Mouse (Mus musculus) CH12.LX (cell line): ENCODE results near the gene Fam222a. TPM values are rescaled to one million over a fixed set of nuclear protein-coding genes. Genes with fewer than 3 reads are reported as not detected.
A peak's percentile ranks its signal among the peaks of the same experiment; 100 is the strongest.

Experiments
- DNase-seq: peaks from one replicate; pipeline ENCODE4 v3.0.0-alpha.2; 2013; ENCODE audit errors: extremely low read depth
- H3K27ac ChIP-seq: 2 replicates; pipeline ENCODE4 v1.5.1; 2012; ENCODE audit warnings: low read depth, mild to moderate bottlenecking, control low read depth, moderate library complexity; ENCODE audit not compliant: insufficient read depth
- H3K27me3 ChIP-seq: replicated peaks from 2 replicates; pipeline ENCODE3; 2012; ENCODE audit warnings: inconsistent platforms
- H3K36me3 ChIP-seq, 2 experiments: replicated peaks in 1 of 2; 2 replicates each; pipeline versions ENCODE3 to v1.6.1; 2012; ENCODE audit warnings: inconsistent platforms in 1 of 2, low read length in 1 of 2, mild to moderate bottlenecking in 1 of 2, mixed read lengths in 1 of 2, moderate library complexity in 1 of 2; ENCODE audit not compliant: control insufficient read depth in 1 of 2, insufficient read depth in 1 of 2
- H3K4me1 ChIP-seq, 2 experiments: 2 replicates each; pipeline ENCODE4 v1.6.1; 2012; ENCODE audit warnings: inconsistent platforms in 1 of 2, moderate library complexity in 1 of 2; ENCODE audit not compliant: insufficient read depth in 2 of 2, control insufficient read depth in 1 of 2
- H3K4me2 ChIP-seq: 2 replicates; pipeline ENCODE4 v1.6.1; 2012; ENCODE audit warnings: low read depth, mild to moderate bottlenecking, control low read depth; ENCODE audit not compliant: poor library complexity, insufficient read depth, severe bottlenecking
- H3K4me3 ChIP-seq, 3 experiments: fragments of 150-350 bp in 1 of 3; sonication (generic) in 1 of 3; replicated peaks in 1 of 3; 2 replicates each; pipeline versions ENCODE3 to v1.5.1; 2011 to 2012; ENCODE audit warnings: low read depth in 2 of 3, low read length in 2 of 3, mild to moderate bottlenecking in 2 of 3, moderate library complexity in 2 of 3, control low read depth in 1 of 3, improper control_type of control experiment in 1 of 3, inconsistent platforms in 1 of 3, mixed read lengths in 1 of 3; ENCODE audit not compliant: poor library complexity in 1 of 3
- H3K79me2 ChIP-seq: replicated peaks from 2 replicates; pipeline ENCODE4 v1.6.1; 2012; ENCODE audit warnings: mild to moderate bottlenecking, moderate library complexity; ENCODE audit not compliant: control insufficient read depth, poor library complexity, insufficient read depth, severe bottlenecking; ENCODE audit errors: extremely low read depth
- H3K9ac ChIP-seq: 2 replicates; pipeline ENCODE4 v1.6.1; 2012; ENCODE audit warnings: low read depth, mild to moderate bottlenecking, control low read depth, moderate library complexity; ENCODE audit not compliant: insufficient read depth
- H3K9me3 ChIP-seq: replicated peaks from 2 replicates; pipeline ENCODE3; 2012; ENCODE audit warnings: low read length, inconsistent platforms, mixed read lengths
- BHLHE40 ChIP-seq: IDR thresholded peaks from 2 replicates; pipeline ENCODE4 v1.6.1; 2011; ENCODE audit warnings: mild to moderate bottlenecking, low read depth, low read length, improper control_type of control experiment
- CHD1 ChIP-seq: IDR thresholded peaks from 2 replicates; pipeline ENCODE4 v1.6.1; 2012; ENCODE audit warnings: low read depth, low read length, improper control_type of control experiment, inconsistent platforms
- CTCF ChIP-seq, 2 experiments: IDR thresholded peaks in 1 of 2; conservative IDR thresholded peaks in 1 of 2; 2 replicates each; pipeline ENCODE4 v1.5.1; 2011 to 2012; ENCODE audit warnings: low read depth in 2 of 2, low read length in 2 of 2, improper control_type of control experiment in 1 of 2, inconsistent platforms in 1 of 2, mild to moderate bottlenecking in 1 of 2, moderate library complexity in 1 of 2
- E2F4 ChIP-seq: IDR thresholded peaks from 2 replicates; pipeline ENCODE4 v1.6.1; 2011; ENCODE audit warnings: low read depth, low read length, improper control_type of control experiment; ENCODE audit not compliant: insufficient replicate concordance
- EP300 ChIP-seq: IDR thresholded peaks from 2 replicates; pipeline ENCODE4 v1.6.1; 2011; ENCODE audit warnings: low read length, improper control_type of control experiment
- ETS1 ChIP-seq: conservative IDR thresholded peaks from 2 replicates; pipeline ENCODE4 v1.6.1; 2012; ENCODE audit warnings: low read depth, mild to moderate bottlenecking, inconsistent platforms, low read length, improper control_type of control experiment, moderate library complexity
- JUN ChIP-seq: IDR thresholded peaks from 2 replicates; pipeline ENCODE4 v1.6.1; 2011; ENCODE audit warnings: low read depth, mild to moderate bottlenecking, low read length, improper control_type of control experiment, moderate library complexity; ENCODE audit not compliant: insufficient read depth
- JUND ChIP-seq: conservative IDR thresholded peaks from 2 replicates; pipeline ENCODE4 v1.6.1; 2011; ENCODE audit warnings: low read depth, low read length, improper control_type of control experiment
- MAFK ChIP-seq: IDR thresholded peaks from 2 replicates; pipeline ENCODE4 v1.6.1; 2011; ENCODE audit warnings: low read length, improper control_type of control experiment; ENCODE audit not compliant: insufficient replicate concordance
- MAZ ChIP-seq: IDR thresholded peaks from 2 replicates; pipeline ENCODE4 v1.6.1; 2012; ENCODE audit warnings: low read depth, mild to moderate bottlenecking, inconsistent platforms, low read length, improper control_type of control experiment, moderate library complexity
- MXI1 ChIP-seq: IDR thresholded peaks from 2 replicates; pipeline ENCODE4 v1.6.1; 2011; ENCODE audit warnings: mild to moderate bottlenecking, low read depth, low read length, improper control_type of control experiment
- MYC ChIP-seq: IDR thresholded peaks from 2 replicates; pipeline ENCODE4 v1.6.1; 2011; ENCODE audit warnings: low read depth, mild to moderate bottlenecking, improper control_type of control experiment, low read length
- NELFE ChIP-seq: IDR thresholded peaks from 2 replicates; pipeline ENCODE4 v1.6.1; 2011; ENCODE audit warnings: low read depth, low read length, improper control_type of control experiment
- PAX5 ChIP-seq: IDR thresholded peaks from 2 replicates; pipeline ENCODE4 v1.6.1; 2012; ENCODE audit warnings: low read length, inconsistent platforms, mixed read lengths
- SIN3A ChIP-seq: IDR thresholded peaks from 2 replicates; pipeline ENCODE4 v1.6.1; 2012; ENCODE audit warnings: low read length, improper control_type of control experiment, inconsistent platforms
- TCF12 ChIP-seq: IDR thresholded peaks from 2 replicates; pipeline ENCODE4 v1.6.1; 2014; ENCODE audit warnings: low read depth, mild to moderate bottlenecking, inconsistent platforms, low read length, improper control_type of control experiment
- UBTF ChIP-seq: IDR thresholded peaks from 2 replicates; pipeline ENCODE4 v1.6.1; 2012; ENCODE audit warnings: low read depth, mild to moderate bottlenecking, inconsistent platforms, low read length, improper control_type of control experiment, moderate library complexity
- USF2 ChIP-seq: conservative IDR thresholded peaks from 2 replicates; pipeline ENCODE4 v1.6.1; 2011; ENCODE audit warnings: low read depth, low read length, improper control_type of control experiment
- ZC3H11A ChIP-seq: IDR thresholded peaks from 2 replicates; pipeline ENCODE4 v1.6.1; 2012; ENCODE audit warnings: low read depth, mild to moderate bottlenecking, inconsistent platforms, low read length, improper control_type of control experiment
- ZKSCAN1 ChIP-seq: IDR thresholded peaks from 2 replicates; pipeline ENCODE4 v1.6.1; 2012; ENCODE audit warnings: low read depth, inconsistent platforms, low read length, improper control_type of control experiment, borderline replicate concordance
- ZMIZ1 ChIP-seq: IDR thresholded peaks from 2 replicates; pipeline ENCODE4 v1.6.1; 2012; ENCODE audit warnings: low read depth, mild to moderate bottlenecking, inconsistent platforms, low read length, improper control_type of control experiment
- dilution Hi-C: fragments of 300-500 bp; cut with MboI; formaldehyde crosslinking; loops from 2 replicates; pipeline ENCODE4 v1.14.3; 2020; ENCODE audit warnings: low sequenced_read_pairs; ENCODE audit not compliant: extremely low pct_unique_long_range_greater_than_20kb, extremely low pct_ligation_motif_present
- in situ Hi-C: fragments of 300-500 bp; cut with MboI; formaldehyde crosslinking; loops from 3 replicates; pipeline ENCODE4 v1.14.3; 2019; ENCODE audit warnings: low sequenced_read_pairs, low pct_ligation_motif_present, low pct_unique_long_range_greater_than_20kb, mixed read lengths
- polyA plus RNA-seq: library from polyadenylated mRNA; unstranded; fragments of >175 nt; gene quantifications from 2 replicates; pipeline ENCODE4 v1.2.1, GENCODE M21; 2012; ENCODE audit warnings: low read depth; ENCODE audit not compliant: insufficient read length
- total RNA-seq, 2 experiments: library from RNA; depleted of rRNA; stranded (reverse); fragments of 300-350 nt in 1 of 2; fragments of >200 nt in 1 of 2; gene quantifications; 2 replicates each; pipeline ENCODE4 v1.2.3; 2012 to 2014

Gene Fam222a
- total and polyA plus RNA-seq, 3 experiments: 0.13 TPM; not detected in 2

- TF ChIP-seq BHLHE40 (0 out of 2 replicates have a peak, but pooled peaks have one; percentile 3), USF2 (no peak), SIN3A (no peak), UBTF (no peak)
Observed at GRCm38 (mm10) chr5:114530337-114530736, 37.5 kb upstream of the Fam222a start.

DNA sequence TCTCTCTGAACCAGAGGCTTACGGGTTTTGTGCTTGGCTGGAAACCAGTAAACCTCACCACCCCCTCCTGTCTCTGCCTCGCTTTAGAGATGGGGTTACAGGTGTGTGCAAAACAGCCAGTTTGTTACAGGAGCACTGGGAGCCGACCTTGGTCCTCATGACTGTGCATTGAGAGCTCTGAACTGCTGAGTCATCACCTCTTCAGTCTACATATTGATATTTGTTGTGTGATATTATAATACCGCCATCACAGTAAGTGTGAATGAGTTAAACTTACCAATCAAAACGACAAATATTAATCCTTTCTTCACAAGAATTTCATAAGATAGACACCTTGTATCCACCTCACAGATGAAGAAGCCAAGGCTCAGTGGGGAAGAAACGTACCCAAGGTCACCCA, 35.8 kb upstream of the Fam222a start:
- no peaks in the 10 kb centered on the region for H3K36me3 ChIP-seq
- peaks cover 6% of the 10 kb centered on the region for H3K9me3 ChIP-seq
- no peak overlapping the region for H3K9ac ChIP-seq
- in situ Hi-C loops: no loop called here
- dilution Hi-C loops: no loop called here
- peaks cover 22% of the 10 kb centered on the region for H3K27me3 ChIP-seq
- H3K4me2 ChIP-seq: no peak overlapping the region
- no peak for TF ChIP-seq MXI1
- peak; percentile 81 for TF ChIP-seq MAFK
- no peak overlapping the region for H3K27ac ChIP-seq
- H3K79me2 ChIP-seq: no peaks in the 10 kb centered on the region
- H3K4me1 ChIP-seq: peaks cover 8 to 15% of the 10 kb centered on the region in 2 experiments
- DNase-seq: no peak
- H3K4me3 ChIP-seq: no peak overlapping the region

More at GRCm38 (mm10) chr5:114530337-114530736, 37.5 kb upstream of the Fam222a start:
- in situ Hi-C loops: no loop called here
- H3K27me3 ChIP-seq: peaks cover 23% of the 10 kb centered on the region
- H3K4me1 ChIP-seq: peaks cover 8 to 15% of the 10 kb centered on the region in 2 experiments
- no peaks in the 10 kb centered on the region for H3K36me3 ChIP-seq
- H3K9me3 ChIP-seq: peaks cover 6% of the 10 kb centered on the region
- no peak overlapping the region for H3K4me3 ChIP-seq
- no peak overlapping the region for H3K9ac ChIP-seq
- H3K4me2 ChIP-seq: no peak overlapping the region
- peak; percentile 49 for DNase-seq
- no peak overlapping the region for H3K27ac ChIP-seq
- no peaks in the 10 kb centered on the region for H3K79me2 ChIP-seq
- dilution Hi-C loops: no loop called here

DNA sequence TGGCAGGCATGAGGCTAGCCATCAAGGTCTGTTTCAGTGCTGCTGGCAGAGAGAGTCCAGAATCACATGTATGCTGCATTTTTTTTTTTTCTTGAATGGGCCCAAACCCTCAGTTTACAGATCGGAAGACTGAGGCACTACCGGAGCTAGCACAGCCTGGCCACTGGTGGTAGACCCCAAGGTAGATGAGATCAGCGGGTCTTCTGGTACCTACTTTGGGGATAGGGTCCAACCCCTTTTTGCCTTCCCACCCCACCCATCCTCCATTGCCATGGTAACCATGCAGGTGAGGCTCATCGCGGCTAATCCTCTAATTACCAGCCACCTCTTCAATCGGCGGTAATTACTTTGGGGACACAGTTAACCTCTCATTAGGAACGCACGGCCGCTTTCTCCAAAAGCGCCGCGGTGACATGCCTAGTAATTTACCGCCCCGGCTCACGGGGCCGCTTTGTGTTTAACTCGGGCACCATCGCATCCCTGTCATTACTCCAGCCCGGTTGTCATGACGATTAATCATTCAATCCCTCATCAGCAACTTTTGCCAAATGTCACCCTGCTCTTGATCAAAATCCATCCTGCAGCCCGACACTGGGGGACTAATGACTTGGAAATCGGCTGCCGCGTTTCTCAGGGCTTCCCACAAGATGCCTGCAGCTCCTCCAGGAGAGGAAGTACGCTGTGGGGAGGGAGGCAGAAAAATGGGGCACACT, 30.4 kb upstream of the Fam222a start:
- Histone ChIP-seq H3K4me3 (no peak overlapping the region), H3K27me3 (peaks cover 50% of the 10 kb centered on the region), H3K79me2 (no peaks in the 10 kb centered on the region), H3K9me3 (peaks cover 3% of the 10 kb centered on the region), H3K9ac (no peak overlapping the region), H3K27ac (no peak overlapping the region), H3K4me2 (no peak overlapping the region), H3K4me1 (no peaks in the 10 kb centered on the region), H3K36me3 (no peaks in the 10 kb centered on the region)
- no peak for TF ChIP-seq ZKSCAN1
- no peak for TF ChIP-seq TCF12
- TF ChIP-seq ETS1: no peak
- TF ChIP-seq MAZ: no peak
- TF ChIP-seq CTCF (conservative IDR thresholded peaks at IDR 0.05 in 1 of 2, IDR thresholded peaks at IDR 0.05 in 1 of 2; ENCODE audit: low read depth in 2 of 2, low read length in 2 of 2): no peak
- TF ChIP-seq ZMIZ1: no peak
- TF ChIP-seq EP300: no peak
- no peak for TF ChIP-seq CHD1
- no peak for TF ChIP-seq JUND
- no peak for TF ChIP-seq NELFE
- TF ChIP-seq MXI1: no peak
- TF ChIP-seq BHLHE40: no peak
- TF ChIP-seq MYC: no peak
- no peak for TF ChIP-seq JUN
- no peak for TF ChIP-seq USF2
- no peak for TF ChIP-seq E2F4
- no peak for TF ChIP-seq PAX5
- no peak for TF ChIP-seq ZC3H11A
- no peak for DNase-seq
- dilution Hi-C loops: no loop called here
- in situ Hi-C loops: no loop called here
